Mouse (Mus musculus) megakaryocyte, adult 5-6 weeks (primary cell): ENCODE measurements around the gene Gm8265. TPM values are rescaled to one million over a fixed set of nuclear protein-coding genes. Genes with fewer than 3 reads are reported as not detected.
"Not testable (repeated sequence)": the region's sequence is repeated elsewhere in the genome, so short reads cannot be mapped to it uniquely, and the experiment has no call there.

Experiments used
- ATAC-seq: 2 replicates; pipeline ENCODE4 v1.8.0; 2016; ENCODE audit warnings: mild to moderate bottlenecking, inconsistent platforms; ENCODE audit not compliant: poor library complexity, severe bottlenecking
- total RNA-seq, 2 experiments: library from RNA; stranded (forward) in 1 of 2; stranded (reverse) in 1 of 2; fragments of 153-499, 151-499 nt in 1 of 2; fragments of 221-1000, 200-1000 nt in 1 of 2; gene quantifications; 2 replicates each; pipeline versions ENCODE4 v1.2.3 to v1.2.4; 2015 to 2017

Gm8265 gene
- total RNA-seq (2015) (not detected in 2 replicates), total RNA-seq (2017) (not detected in 2 replicates)

DNA sequence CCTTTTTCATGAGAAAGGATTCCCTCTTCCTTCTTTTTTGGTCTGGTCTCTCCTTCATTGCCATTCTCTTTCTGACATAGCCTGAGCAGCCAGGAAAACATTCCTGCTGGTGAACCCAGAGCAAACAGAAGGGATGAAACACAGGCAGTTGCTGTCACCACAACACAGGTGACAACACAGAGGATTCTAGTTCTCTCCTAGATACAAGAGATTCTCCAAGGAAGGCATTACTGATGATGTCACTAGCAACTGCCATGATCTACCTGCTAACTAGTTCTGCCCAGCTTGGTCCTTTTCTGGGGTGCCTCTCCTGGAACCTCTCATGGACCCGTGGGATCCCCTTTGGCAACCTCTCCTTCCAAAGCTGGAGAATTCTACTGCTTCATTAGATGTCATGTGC is at the start of gene Gm8265:
Gene Gm8265, minus strand, starts transcription at position 101 of the 400 bp plus-strand sequence.
- ATAC-seq: not testable (repeated sequence)

Other genes starting within 250 kb of the Gm8265 start
- not detected in 2 replicates for gene Gm3500, start 244.0 kb downstream of the Gm8265 start, total RNA-seq (2015)
- not detected in 2 replicates for gene Gm3500, start 244.0 kb downstream of the Gm8265 start, total RNA-seq (2017)
- gene Gm3194, start 177.6 kb downstream of the Gm8265 start, total RNA-seq (2015): 0.21 TPM in 1 of 2 replicates, not detected in the other
- gene Gm3194, start 177.6 kb downstream of the Gm8265 start, total RNA-seq (2017): not detected in 2 replicates
- not detected in 2 replicates for gene Gm8246, start 155.2 kb downstream of the Gm8265 start, total RNA-seq (2015)
- not detected in 2 replicates for gene Gm8246, start 155.2 kb downstream of the Gm8265 start, total RNA-seq (2017)
- not detected in 2 replicates for gene Gm3187, start 148.8 kb downstream of the Gm8265 start, total RNA-seq (2015)
- gene Gm3187, start 148.8 kb downstream of the Gm8265 start, total RNA-seq (2017): not detected in 2 replicates
- 0.21 TPM in 1 of 2 replicates, not detected in the other for gene Gm3488, start 131.4 kb downstream of the Gm8265 start, total RNA-seq (2015)
- gene Gm3488, start 131.4 kb downstream of the Gm8265 start, total RNA-seq (2017): 0.11 TPM in 1 of 2 replicates, not detected in the other
- gene Gm3532, start 94.5 kb downstream of the Gm8265 start, total RNA-seq (2015): not detected in 2 replicates
- gene Gm3532, start 94.5 kb downstream of the Gm8265 start, total RNA-seq (2017): not detected in 2 replicates
- gene Gm9603, start 54.4 kb upstream of the Gm8265 start, total RNA-seq (2015): not detected in 2 replicates
- gene Gm9603, start 54.4 kb upstream of the Gm8265 start, total RNA-seq (2017): not detected in 2 replicates
- not detected in 2 replicates for gene Gm3373, start 108.5 kb upstream of the Gm8265 start, total RNA-seq (2015)
- not detected in 2 replicates for gene Gm3373, start 108.5 kb upstream of the Gm8265 start, total RNA-seq (2017)
- gene Gm3383, start 175.0 kb upstream of the Gm8265 start, total RNA-seq (2015): 0.21 TPM in 1 of 2 replicates, not detected in the other
- gene Gm3383, start 175.0 kb upstream of the Gm8265 start, total RNA-seq (2017): not detected in 2 replicates
- not detected in 2 replicates for gene Gm3424, start 197.3 kb upstream of the Gm8265 start, total RNA-seq (2015)
- not detected in 2 replicates for gene Gm3424, start 197.3 kb upstream of the Gm8265 start, total RNA-seq (2017)
- not detected in 2 replicates for gene Gm8237, start 247.4 kb upstream of the Gm8265 start, total RNA-seq (2015)
- gene Gm8237, start 247.4 kb upstream of the Gm8265 start, total RNA-seq (2017): not detected in 2 replicates